Mouse (Mus musculus) neural tube, embryonic 11.5 days (tissue): ENCODE measurements around the gene Abhd17b. TPM values are rescaled to one million over a fixed set of nuclear protein-coding genes. Genes with fewer than 3 reads are reported as not detected.
"Not testable (repeated sequence)": the region's sequence is repeated elsewhere in the genome, so short reads cannot be mapped to it uniquely, and the experiment has no call there.

Source experiments
- ATAC-seq: fragments of 200-750 bp; cut with Nextera tagmentation; 2 replicates; pipeline ENCODE4 v1.8.0; 2017; ENCODE audit warnings: moderate number of reproducible peaks, mild to moderate bottlenecking, moderate TSS enrichment, moderate library complexity; ENCODE audit not compliant: insufficient read depth, low FRiP score, low TSS enrichment
- DNase-seq: peaks from one replicate; pipeline ENCODE4 v3.0.0-alpha.2; 2015; ENCODE audit warnings: low spot score
- H3K27ac ChIP-seq: fragments of 300-500 bp; sonication (generic); 2 replicates; pipeline ENCODE4 v1.5.1; 2014; ENCODE audit warnings: low read depth, mild to moderate bottlenecking, low read length
- H3K27me3 ChIP-seq: fragments of 300-500 bp; sonication (generic); 2 replicates; pipeline ENCODE4 v1.6.1; 2014; ENCODE audit warnings: mild to moderate bottlenecking, low read length, mixed read lengths; ENCODE audit not compliant: control insufficient read depth, insufficient read depth
- H3K36me3 ChIP-seq: fragments of 300-500 bp; sonication (generic); 2 replicates; pipeline ENCODE4 v1.6.1; 2014; ENCODE audit warnings: mild to moderate bottlenecking, low read length, moderate library complexity, mixed read lengths; ENCODE audit not compliant: control insufficient read depth, insufficient read depth
- H3K4me1 ChIP-seq: fragments of 300-500 bp; sonication (generic); 2 replicates; pipeline ENCODE4 v1.6.1; 2014; ENCODE audit warnings: low read length, mixed read lengths; ENCODE audit not compliant: control insufficient read depth, insufficient read depth
- H3K4me2 ChIP-seq: fragments of 300-500 bp; sonication (generic); 2 replicates; pipeline ENCODE4 v1.6.1; 2014; ENCODE audit warnings: low read depth, mild to moderate bottlenecking, moderate library complexity
- H3K4me3 ChIP-seq: fragments of 300-500 bp; sonication (generic); 2 replicates; pipeline ENCODE4 v1.5.1; 2014; ENCODE audit warnings: low read depth, low read length
- H3K9ac ChIP-seq: fragments of 300-500 bp; sonication (generic); 2 replicates; pipeline ENCODE4 v1.6.1; 2014; ENCODE audit warnings: mild to moderate bottlenecking, low read length
- H3K9me3 ChIP-seq: fragments of 300-500 bp; sonication (generic); 2 replicates; pipeline ENCODE4 v1.6.1; 2016; ENCODE audit warnings: low read length; ENCODE audit not compliant: control insufficient read depth
- WGBS: fragments of 180-500 bp; shearing (Covaris S2); extraction: QIAGEN DNeasy Blood & Tissue Kit; methylation state at CpG from one replicate; pipeline ENCODE4 v1.1.7; 2014; 5-methylcytosine and 5-hydroxymethylcytosine counted together
- polyA plus RNA-seq: library from polyadenylated mRNA; unstranded; fragments of >200 nt; fragmentation: Nextera tagmentation; extraction: Ambion mirVana; gene quantifications from 2 replicates; pipeline ENCODE4 v1.2.1, GENCODE M21; 2014

The Abhd17b gene
- polyA plus RNA-seq, 1 experiment from 2014 or later: 44.2 TPM

DNA sequence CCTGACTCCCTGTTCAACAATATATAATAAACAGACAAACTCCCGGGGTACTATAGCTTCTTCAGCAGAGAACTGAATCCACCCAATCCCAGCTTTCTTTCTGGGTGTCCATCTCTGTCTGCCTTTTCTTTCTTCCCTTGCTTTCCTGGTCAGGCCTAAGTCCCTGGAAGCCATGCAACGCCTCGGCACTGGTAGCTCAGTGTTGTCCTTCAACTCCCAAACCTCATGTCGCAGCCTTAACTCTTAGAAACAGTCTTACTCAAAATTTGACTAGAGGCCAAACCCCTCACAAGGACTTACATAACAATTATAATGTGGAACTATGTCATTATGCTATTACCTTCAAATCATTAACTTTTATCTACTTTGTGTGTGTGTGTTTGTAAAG lies 28.8 kb upstream of the Abhd17b start:
- H3K9ac ChIP-seq: no peak overlapping the region
- no peaks in the 10 kb centered on the region for H3K4me1 ChIP-seq
- H3K36me3 ChIP-seq: no peaks in the 10 kb centered on the region
- H3K27ac ChIP-seq: no peak overlapping the region
- ATAC-seq (no peak), DNase-seq (no peak)
- H3K27me3 ChIP-seq: no peaks in the 10 kb centered on the region
- no peaks in the 10 kb centered on the region for H3K9me3 ChIP-seq
- H3K4me3 ChIP-seq: no peak overlapping the region
- WGBS: 86% methylated on average over 4 of the region's 4 CpGs
- no peak overlapping the region for H3K4me2 ChIP-seq

DNA sequence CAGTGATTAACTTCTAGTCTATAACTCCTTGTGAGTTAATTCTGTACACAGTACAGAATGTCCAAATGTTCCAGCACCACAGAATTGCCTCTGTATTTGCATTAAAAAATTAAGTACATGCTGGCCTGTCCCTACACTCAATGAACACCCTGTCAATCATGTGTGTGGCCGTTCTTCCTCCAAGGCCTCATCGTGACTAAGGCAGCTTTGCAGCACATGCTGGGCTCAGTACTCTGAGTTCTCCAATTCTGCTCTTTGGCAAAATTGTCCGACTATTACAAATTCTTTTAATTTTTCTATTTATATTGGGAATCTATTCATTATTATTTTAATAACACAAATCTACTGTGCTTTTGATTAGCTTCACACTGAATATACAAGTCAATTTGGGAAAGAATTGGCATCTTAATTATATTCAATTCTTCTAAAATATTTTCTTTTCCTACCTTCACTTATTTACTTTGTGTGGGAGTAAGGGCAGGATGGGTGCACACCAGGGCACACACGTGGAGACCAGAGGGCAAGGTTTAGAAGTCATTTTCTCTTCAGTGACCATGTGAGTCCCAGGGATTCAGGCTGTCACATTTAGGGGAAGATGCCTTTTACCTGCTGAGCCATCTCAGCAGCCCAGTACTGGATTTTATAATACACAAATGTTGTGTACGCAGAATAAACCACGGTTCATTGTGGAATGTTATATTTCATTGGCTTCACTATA lies 26.6 kb upstream of the Abhd17b start:
- Histone ChIP-seq H3K36me3 (no peaks in the 10 kb centered on the region), H3K27ac (no peak overlapping the region), H3K9me3 (no peaks in the 10 kb centered on the region), H3K4me3 (no peak overlapping the region), H3K4me2 (no peak overlapping the region), H3K27me3 (no peaks in the 10 kb centered on the region), H3K9ac (no peak overlapping the region), H3K4me1 (no peaks in the 10 kb centered on the region)
- WGBS: 89% methylated on average over 6 of the region's 6 CpGs
- DNase-seq (no peak), ATAC-seq (no peak)

DNA sequence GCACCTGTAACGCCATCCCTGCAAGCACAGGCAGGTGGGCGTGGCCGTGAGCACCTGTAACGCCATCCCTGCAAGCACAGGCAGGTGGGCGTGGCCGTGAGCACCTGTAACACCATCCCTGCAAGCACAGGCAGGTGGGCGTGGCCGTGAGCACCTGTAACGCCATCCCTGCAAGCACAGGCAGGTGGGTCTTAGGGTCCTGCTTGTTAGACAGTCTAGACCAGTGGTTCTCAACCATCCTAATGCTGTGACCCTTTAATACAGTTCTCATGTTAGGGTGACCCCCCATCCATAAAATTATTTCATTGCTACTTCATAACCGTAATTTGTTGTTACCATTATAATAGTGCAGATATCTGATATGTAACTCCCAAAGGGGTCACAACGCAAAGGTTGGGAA lies 24.5 kb upstream of the Abhd17b start:
- H3K4me2 ChIP-seq, H3K9me3 ChIP-seq, H3K27ac ChIP-seq, H3K27me3 ChIP-seq, H3K4me1 ChIP-seq, ATAC-seq, H3K4me3 ChIP-seq, DNase-seq, H3K9ac ChIP-seq, H3K36me3 ChIP-seq: not testable (repeated sequence)
- WGBS: 64% methylated on average over 10 of the region's 11 CpGs

DNA sequence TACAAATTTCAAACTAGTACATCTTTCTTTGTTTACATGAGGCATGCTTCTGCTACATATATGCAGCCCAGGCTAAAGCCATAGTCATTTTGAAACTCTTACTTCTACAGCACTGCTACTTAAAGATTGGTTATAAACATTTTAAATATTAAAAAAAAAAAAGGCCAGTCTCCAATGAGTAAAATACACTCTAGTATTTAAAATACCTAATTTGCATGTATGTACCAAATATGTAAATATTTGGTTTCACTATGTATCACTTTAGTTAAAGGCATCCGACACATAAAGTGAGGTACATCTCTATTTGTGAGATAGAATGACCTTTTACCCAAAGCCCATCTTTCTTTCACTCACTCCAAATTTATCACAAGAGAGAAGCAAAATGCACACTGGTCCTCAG lies 24.0 kb upstream of the Abhd17b start:
- H3K4me2 ChIP-seq: no peak overlapping the region
- no peak overlapping the region for H3K27ac ChIP-seq
- no peaks in the 10 kb centered on the region for H3K4me1 ChIP-seq
- 83% methylated on average over 1 of the region's 1 CpGs for WGBS
- DNase-seq (no peak), ATAC-seq (no peak)
- no peak overlapping the region for H3K9ac ChIP-seq
- H3K9me3 ChIP-seq: no peaks in the 10 kb centered on the region
- H3K36me3 ChIP-seq: no peaks in the 10 kb centered on the region
- H3K4me3 ChIP-seq: no peak overlapping the region
- no peaks in the 10 kb centered on the region for H3K27me3 ChIP-seq

DNA sequence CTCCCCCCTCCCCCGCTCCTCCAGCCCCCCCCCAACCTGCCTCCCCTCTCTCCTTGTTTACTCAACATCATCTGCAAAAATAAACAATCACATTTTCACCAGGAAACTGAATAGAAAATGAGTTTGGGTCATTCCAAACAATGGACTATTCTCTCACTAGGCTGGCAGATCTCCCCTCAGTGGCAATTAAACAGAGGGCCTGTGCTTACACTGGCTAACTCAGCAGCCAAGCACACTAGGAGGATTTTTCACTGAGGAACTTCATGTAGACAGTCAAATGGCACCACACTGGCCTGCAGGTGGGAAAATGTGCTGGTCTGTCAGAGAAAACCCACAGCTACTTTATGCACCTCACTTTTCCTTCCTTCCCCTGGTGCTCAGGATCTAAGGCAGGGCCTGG lies 23.5 kb upstream of the Abhd17b start:
- H3K27ac ChIP-seq: no peak overlapping the region
- H3K9ac ChIP-seq: no peak overlapping the region
- DNase-seq: no peak
- H3K36me3 ChIP-seq: no peaks in the 10 kb centered on the region
- no peaks in the 10 kb centered on the region for H3K27me3 ChIP-seq
- no peak overlapping the region for H3K4me3 ChIP-seq
- no peak overlapping the region for H3K4me2 ChIP-seq
- no peak for ATAC-seq
- no peaks in the 10 kb centered on the region for H3K4me1 ChIP-seq
- no peaks in the 10 kb centered on the region for H3K9me3 ChIP-seq
- WGBS: 56% methylated on average over 1 of the region's 1 CpGs

DNA sequence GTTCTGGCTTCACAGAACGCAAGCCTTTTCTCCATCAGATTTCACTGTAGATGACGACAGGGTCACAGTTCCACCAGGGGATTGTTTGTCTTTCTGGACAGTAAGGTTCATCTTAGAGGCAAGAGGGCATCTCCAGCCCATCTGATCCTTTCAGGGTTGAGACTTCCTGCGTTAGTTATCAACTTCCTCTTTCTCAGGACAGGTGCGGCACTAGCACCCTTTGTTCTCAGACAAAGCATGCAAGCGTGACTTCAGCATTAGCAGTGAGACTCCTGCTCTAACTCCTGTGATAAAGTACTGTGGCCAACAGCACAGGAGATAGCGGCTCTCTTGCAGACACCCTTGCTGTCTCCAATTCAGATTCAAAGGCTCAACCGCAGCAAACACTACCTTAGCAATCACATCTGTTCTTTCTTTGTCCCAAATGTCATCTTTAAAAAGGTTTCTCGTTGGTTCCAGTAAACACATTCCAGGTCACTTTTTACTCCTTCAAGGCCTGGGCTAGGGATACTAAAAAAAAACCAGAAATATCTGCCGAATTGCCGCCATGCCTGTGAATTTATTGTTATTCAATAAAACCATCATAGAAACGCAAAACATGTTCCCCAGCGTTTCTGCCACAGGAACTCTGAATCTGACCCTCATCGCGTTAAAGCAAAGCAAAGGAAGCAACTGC lies 22.2 kb upstream of the Abhd17b start:
- Histone ChIP-seq H3K9me3 (no peaks in the 10 kb centered on the region), H3K4me1 (no peaks in the 10 kb centered on the region), H3K4me3 (no peak overlapping the region), H3K4me2 (no peak overlapping the region), H3K36me3 (no peaks in the 10 kb centered on the region), H3K27ac (no peak overlapping the region), H3K9ac (0 out of 2 replicates have a peak overlapping the region, but pooled peaks have one; percentile 14), H3K27me3 (no peaks in the 10 kb centered on the region)
- 67% methylated on average over 14 of the region's 14 CpGs for WGBS
- no peak for DNase-seq
- ATAC-seq: no peak

DNA sequence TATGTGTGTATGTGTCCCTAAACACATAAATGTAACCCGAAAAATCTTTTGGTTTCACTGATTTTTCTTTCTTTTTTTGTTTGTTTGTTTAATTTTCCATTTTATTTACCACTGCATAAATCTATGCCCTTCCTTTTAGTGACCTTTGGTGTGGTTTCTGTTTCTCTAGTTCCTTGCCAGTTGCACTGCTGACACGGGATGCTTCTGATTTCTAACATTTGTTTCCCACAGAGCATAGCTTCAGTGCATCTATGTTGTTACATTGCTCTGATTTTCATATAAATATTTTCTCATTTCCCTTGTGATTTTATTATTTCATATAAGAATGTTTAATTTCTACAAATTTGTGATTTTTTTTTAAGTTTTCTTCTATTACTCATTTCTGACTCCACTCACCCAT lies 17.6 kb upstream of the Abhd17b start:
- no peak overlapping the region for H3K4me2 ChIP-seq
- ATAC-seq: no peak
- H3K27me3 ChIP-seq: no peaks in the 10 kb centered on the region
- no peaks in the 10 kb centered on the region for H3K9me3 ChIP-seq
- no peak overlapping the region for H3K27ac ChIP-seq
- no peaks in the 10 kb centered on the region for H3K4me1 ChIP-seq
- H3K9ac ChIP-seq: no peak overlapping the region
- DNase-seq: no peak
- no peak overlapping the region for H3K4me3 ChIP-seq
- 93% methylated on average over 2 of the region's 2 CpGs for WGBS
- H3K36me3 ChIP-seq: no peaks in the 10 kb centered on the region

DNA sequence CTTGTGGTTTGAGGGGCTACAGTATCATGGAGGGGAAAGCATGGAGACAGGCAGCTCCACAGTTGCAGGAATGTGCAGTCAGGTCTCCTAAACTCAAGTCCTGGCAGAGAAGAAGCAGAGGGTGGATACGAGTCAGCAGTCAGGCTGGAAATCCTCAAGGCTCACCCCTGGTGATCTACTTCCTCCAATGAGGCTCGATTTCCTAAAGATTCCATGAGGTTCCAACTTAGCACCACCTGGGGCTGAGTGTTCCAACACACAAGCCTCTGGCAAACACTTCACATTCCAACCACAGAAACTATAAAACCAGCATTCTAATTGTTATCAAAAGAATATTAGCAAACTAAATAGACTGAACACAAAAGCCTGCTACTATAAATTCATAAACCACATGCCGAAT lies 16.1 kb upstream of the Abhd17b start:
- Histone ChIP-seq H3K27ac (no peak overlapping the region), H3K4me1 (no peaks in the 10 kb centered on the region), H3K36me3 (no peaks in the 10 kb centered on the region), H3K9ac (no peak overlapping the region), H3K27me3 (no peaks in the 10 kb centered on the region), H3K4me2 (no peak overlapping the region), H3K9me3 (no peaks in the 10 kb centered on the region), H3K4me3 (no peak overlapping the region)
- DNase-seq (no peak), ATAC-seq (no peak)
- WGBS: 86% methylated on average over 3 of the region's 3 CpGs

DNA sequence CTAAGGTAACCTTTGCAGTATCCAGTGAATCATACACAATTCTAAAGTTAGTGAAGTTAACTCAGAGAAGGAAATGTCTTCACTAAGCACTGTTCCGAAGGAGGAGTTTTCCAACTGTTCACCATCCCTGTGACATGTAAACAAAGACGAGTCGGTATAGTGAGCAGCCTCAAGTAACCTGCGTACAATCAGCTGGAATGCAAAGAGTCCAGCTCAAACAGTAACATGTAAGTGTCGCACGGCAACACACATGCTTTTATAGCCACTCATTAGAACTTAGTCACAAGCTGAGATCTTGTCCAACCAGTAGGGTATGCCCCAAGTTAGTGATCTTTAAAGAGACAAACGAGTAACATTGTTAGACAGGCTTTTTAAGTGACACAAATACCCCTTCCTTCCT lies 15.3 kb upstream of the Abhd17b start:
- H3K4me1 ChIP-seq: no peaks in the 10 kb centered on the region
- ATAC-seq (no peak), DNase-seq (no peak)
- no peak overlapping the region for H3K4me2 ChIP-seq
- no peak overlapping the region for H3K4me3 ChIP-seq
- no peak overlapping the region for H3K9ac ChIP-seq
- H3K9me3 ChIP-seq: no peaks in the 10 kb centered on the region
- H3K36me3 ChIP-seq: no peaks in the 10 kb centered on the region
- 83% methylated on average over 7 of the region's 7 CpGs for WGBS
- no peak overlapping the region for H3K27ac ChIP-seq
- H3K27me3 ChIP-seq: no peaks in the 10 kb centered on the region
